Mouse (Mus musculus) hindbrain, embryonic 16.5 days (tissue): Measurements from ENCODE around the gene Mapk9. TPM values are rescaled to one million over a fixed set of nuclear protein-coding genes. Genes with fewer than 3 reads are reported as not detected.

Source experiments
- ATAC-seq: fragments of 200-750 bp; cut with Nextera tagmentation; 2 replicates; pipeline ENCODE4 v1.8.0; 2017; ENCODE audit warnings: moderate TSS enrichment, moderate library complexity
- H3K27ac ChIP-seq: fragments of 300-500 bp; sonication (generic); 2 replicates; pipeline ENCODE4 v1.5.1; 2014; ENCODE audit warnings: low read depth, mild to moderate bottlenecking, control low read depth, low read length, moderate library complexity
- H3K27me3 ChIP-seq: fragments of 300-500 bp; sonication (generic); replicated peaks from 2 replicates; pipeline ENCODE4 v1.6.1; 2014; ENCODE audit warnings: low read length; ENCODE audit not compliant: control insufficient read depth, insufficient read depth
- H3K36me3 ChIP-seq: fragments of 300-500 bp; sonication (generic); 2 replicates; pipeline ENCODE4 v1.6.1; 2014; ENCODE audit warnings: mild to moderate bottlenecking, low read length, moderate library complexity, mixed read lengths; ENCODE audit not compliant: control insufficient read depth, insufficient read depth
- H3K4me1 ChIP-seq: fragments of 300-500 bp; sonication (generic); 2 replicates; pipeline ENCODE4 v1.6.1; 2014; ENCODE audit warnings: low read depth, low read length; ENCODE audit not compliant: control insufficient read depth, insufficient read depth
- H3K4me2 ChIP-seq: fragments of 300-500 bp; sonication (generic); 2 replicates; pipeline ENCODE4 v1.6.1; 2014; ENCODE audit warnings: mild to moderate bottlenecking, low read length, control low read depth, moderate library complexity
- H3K4me3 ChIP-seq: fragments of 300-500 bp; sonication (generic); 2 replicates; pipeline ENCODE4 v1.5.1; 2014; ENCODE audit warnings: mild to moderate bottlenecking, low read length, control low read depth, moderate library complexity
- H3K9ac ChIP-seq: fragments of 300-500 bp; sonication (generic); 2 replicates; pipeline ENCODE4 v1.6.1; 2014; ENCODE audit warnings: low read depth, mild to moderate bottlenecking, control low read depth, low read length, moderate library complexity
- H3K9me3 ChIP-seq: fragments of 300-500 bp; sonication (generic); 2 replicates; pipeline ENCODE4 v1.6.1; 2014; ENCODE audit warnings: mild to moderate bottlenecking, low read length, moderate library complexity; ENCODE audit not compliant: control insufficient read depth
- WGBS: fragments of 180-500 bp; shearing (Covaris S2); extraction: QIAGEN DNeasy Blood & Tissue Kit; methylation state at CpG from one replicate; pipeline ENCODE4 v1.1.7; 2014; 5-methylcytosine and 5-hydroxymethylcytosine counted together
- polyA plus RNA-seq: library from polyadenylated mRNA; unstranded; fragments of >200 nt; fragmentation: Nextera tagmentation; extraction: Ambion mirVana; gene quantifications from 2 replicates; pipeline ENCODE4 v1.2.1, GENCODE M21; 2015

Mapk9 gene
- polyA plus RNA-seq, 1 experiment from 2014 or later = 69.0 TPM

GRCm38 (mm10) chr11:49869762-49870161 is 23.2 kb downstream of the Mapk9 start:
- no peak overlapping the region for H3K4me3 ChIP-seq
- peak; percentile 49 for ATAC-seq
- no peaks in the 10 kb centered on the region for H3K27me3 ChIP-seq
- H3K4me2 ChIP-seq = no peak overlapping the region
- no peak overlapping the region for H3K9ac ChIP-seq
- H3K27ac ChIP-seq = no peak overlapping the region
- H3K9me3 ChIP-seq = no peaks in the 10 kb centered on the region
- H3K4me1 ChIP-seq = no peaks in the 10 kb centered on the region
- H3K36me3 ChIP-seq = peaks cover 27% of the 10 kb centered on the region

GRCm38 (mm10) chr11:49871914-49872313 is 25.4 kb downstream of the Mapk9 start:
- Histone ChIP-seq H3K9me3 (no peaks in the 10 kb centered on the region), H3K4me3 (no peak overlapping the region), H3K36me3 (peaks cover 29% of the 10 kb centered on the region), H3K4me2 (no peak overlapping the region), H3K9ac (no peak overlapping the region), H3K27me3 (no peaks in the 10 kb centered on the region), H3K27ac (no peak overlapping the region), H3K4me1 (0 out of 2 replicates have a peak, but pooled peaks cover under 1% of the 10 kb centered on the region)
- WGBS = 58% methylated on average over 6 of the region's 6 CpGs
- peak; percentile 71 for ATAC-seq

- H3K4me3 ChIP-seq = no peak overlapping the region
- H3K9me3 ChIP-seq = no peaks in the 10 kb centered on the region
- H3K36me3 ChIP-seq = peaks cover 25% of the 10 kb centered on the region
- H3K4me2 ChIP-seq = no peak overlapping the region
- no peak overlapping the region for H3K9ac ChIP-seq
- ATAC-seq = no peak
- no peaks in the 10 kb centered on the region for H3K27me3 ChIP-seq
- H3K27ac ChIP-seq = no peak overlapping the region
- peaks cover 3% of the 10 kb centered on the region; the same call in 1 of the 2 replicates for H3K4me1 ChIP-seq
- 92% methylated on average over 6 of the region's 6 CpGs for WGBS
Observed at GRCm38 (mm10) chr11:49872779-49873178, 26.2 kb downstream of the Mapk9 start.

- H3K27me3 ChIP-seq = no peaks in the 10 kb centered on the region
- H3K27ac ChIP-seq = peak overlapping the region; percentile 67
- ATAC-seq = peak; percentile 74
- H3K4me3 ChIP-seq = no peak overlapping the region
- WGBS = 72% methylated on average over 8 of the region's 8 CpGs
- H3K9ac ChIP-seq = no peak overlapping the region
- H3K4me2 ChIP-seq = no peak overlapping the region
- peaks cover 24% of the 10 kb centered on the region for H3K36me3 ChIP-seq
- no peaks in the 10 kb centered on the region for H3K9me3 ChIP-seq
- peaks cover 3% of the 10 kb centered on the region; the same call in 1 of the 2 replicates for H3K4me1 ChIP-seq
Observed at GRCm38 (mm10) chr11:49876948-49877817, 30.6 kb downstream of the Mapk9 start.

GRCm38 (mm10) chr11:49879950-49880642 is 33.5 kb downstream of the Mapk9 start:
- 91% methylated on average over 3 of the region's 3 CpGs for WGBS
- Histone ChIP-seq H3K4me1 (peaks cover 3% of the 10 kb centered on the region; the same call in 1 of the 2 replicates), H3K4me2 (no peak overlapping the region), H3K4me3 (no peak overlapping the region), H3K9ac (no peak overlapping the region), H3K27ac (no peak overlapping the region), H3K27me3 (no peaks in the 10 kb centered on the region), H3K9me3 (no peaks in the 10 kb centered on the region), H3K36me3 (peaks cover 16% of the 10 kb centered on the region)
- ATAC-seq = no peak

- 90% methylated on average over 3 of the region's 3 CpGs for WGBS
- no peak overlapping the region for H3K4me2 ChIP-seq
- no peak overlapping the region for H3K9ac ChIP-seq
- H3K36me3 ChIP-seq = peaks cover 12% of the 10 kb centered on the region
- H3K27me3 ChIP-seq = no peaks in the 10 kb centered on the region
- no peaks in the 10 kb centered on the region for H3K9me3 ChIP-seq
- H3K4me3 ChIP-seq = no peak overlapping the region
- no peaks in the 10 kb centered on the region for H3K4me1 ChIP-seq
- H3K27ac ChIP-seq = no peak overlapping the region
- no peak for ATAC-seq
Observed at GRCm38 (mm10) chr11:49883394-49883793, 36.8 kb downstream of the Mapk9 start.

- H3K9me3 ChIP-seq = no peaks in the 10 kb centered on the region
- ATAC-seq = no peak
- peaks cover 6% of the 10 kb centered on the region; the same call in 1 of the 2 replicates for H3K36me3 ChIP-seq
- no peak overlapping the region for H3K4me3 ChIP-seq
- H3K4me2 ChIP-seq = no peak overlapping the region
- 70% methylated on average over 5 of the region's 5 CpGs for WGBS
- H3K9ac ChIP-seq = no peak overlapping the region
- no peaks in the 10 kb centered on the region for H3K27me3 ChIP-seq
- no peak overlapping the region for H3K27ac ChIP-seq
- H3K4me1 ChIP-seq = no peaks in the 10 kb centered on the region
Observed at GRCm38 (mm10) chr11:49888469-49888868, 41.9 kb downstream of the Mapk9 start.

- Histone ChIP-seq H3K27me3 (no peaks in the 10 kb centered on the region), H3K27ac (no peak overlapping the region), H3K4me1 (no peaks in the 10 kb centered on the region), H3K36me3 (0 out of 2 replicates have a peak, but pooled peaks cover 2% of the 10 kb centered on the region), H3K9ac (no peak overlapping the region), H3K4me2 (no peak overlapping the region), H3K9me3 (no peaks in the 10 kb centered on the region), H3K4me3 (no peak overlapping the region)
- WGBS = 91% methylated on average over 5 of the region's 5 CpGs
- ATAC-seq = no peak
Observed at GRCm38 (mm10) chr11:49891993-49892392, 45.4 kb downstream of the Mapk9 start.

GRCm38 (mm10) chr11:49893806-49894205 is 47.3 kb downstream of the Mapk9 start:
- Histone ChIP-seq H3K4me1 (no peaks in the 10 kb centered on the region), H3K36me3 (0 out of 2 replicates have a peak, but pooled peaks cover 2% of the 10 kb centered on the region), H3K4me2 (no peak overlapping the region), H3K27ac (no peak overlapping the region), H3K9me3 (no peaks in the 10 kb centered on the region), H3K27me3 (no peaks in the 10 kb centered on the region), H3K9ac (no peak overlapping the region), H3K4me3 (no peak overlapping the region)
- 51% methylated on average over 11 of the region's 11 CpGs for WGBS
- ATAC-seq = 0 out of 2 replicates have a peak, but pooled peaks have one; percentile 27
